Mouse (Mus musculus): Measurements from ENCODE around the gene 0610010F05Rik. TPM values are rescaled to one million over a fixed set of nuclear protein-coding genes. Genes with fewer than 3 reads are reported as not detected.
A peak's percentile ranks its signal among the peaks of the same experiment; 100 is the strongest.
"Not testable (repeated sequence)": the region's sequence is repeated elsewhere in the genome, so short reads cannot be mapped to it uniquely, and the experiment has no call there.

Gene 0610010F05Rik
- polyA plus RNA-seq, 1 experiment: 20.5 TPM

GRCm38 (mm10) chr11:23647431-23647830 is 14.0 kb upstream of the 0610010F05Rik start:
- no peaks in the 10 kb centered on the region for H3K4me1 ChIP-seq (ENCODE audit: control insufficient read depth, insufficient read depth, insufficient read length, low read length)
- H3K4me3 ChIP-seq (ENCODE audit: insufficient read depth, low read depth, low read length): no peak overlapping the region
- H3K27ac ChIP-seq (replicated peaks; ENCODE audit: low read depth, low read length): no peak overlapping the region

GRCm38 (mm10) chr11:23634573-23634972 is 1.1 kb upstream of the 0610010F05Rik start:
- Histone ChIP-seq H3K4me3 (ENCODE audit: insufficient read depth, low read depth, low read length) (no peak overlapping the region), H3K27ac (replicated peaks; ENCODE audit: low read depth, low read length) (no peak overlapping the region), H3K4me1 (ENCODE audit: control insufficient read depth, insufficient read depth, insufficient read length, low read length) (no peaks in the 10 kb centered on the region)

GRCm38 (mm10) chr11:23633879-23634215 is 408 bp upstream of the 0610010F05Rik start:
- Histone ChIP-seq H3K4me3 (ENCODE audit: insufficient read depth, low read depth, low read length) (peak overlapping the region; percentile 39), H3K27ac (replicated peaks; ENCODE audit: low read depth, low read length) (no peak overlapping the region)

GRCm38 (mm10) chr11:23630664-23631063 is 2.8 kb downstream of the 0610010F05Rik start:
- Histone ChIP-seq H3K4me3 (ENCODE audit: insufficient read depth, low read depth, low read length) (no peak overlapping the region), H3K27ac (replicated peaks; ENCODE audit: low read depth, low read length) (no peak overlapping the region), H3K4me1 (ENCODE audit: control insufficient read depth, insufficient read depth, insufficient read length, low read length) (no peaks in the 10 kb centered on the region)

More at GRCm38 (mm10) chr11:23633879-23634215, 408 bp upstream of the 0610010F05Rik start:
- H3K4me1 ChIP-seq (ENCODE audit: control insufficient read depth, insufficient read depth, insufficient read length, low read length): no peaks in the 10 kb centered on the region

- H3K4me3 ChIP-seq (ENCODE audit: insufficient read depth, low read depth, low read length): no peak overlapping the region
- no peak overlapping the region for H3K27ac ChIP-seq (replicated peaks; ENCODE audit: low read depth, low read length)
- H3K4me1 ChIP-seq (ENCODE audit: control insufficient read depth, insufficient read depth, insufficient read length, low read length): no peaks in the 10 kb centered on the region
Measured at GRCm38 (mm10) chr11:23618995-23619394, 14.4 kb downstream of the 0610010F05Rik start.

GRCm38 (mm10) chr11:23614546-23614945 is 18.9 kb downstream of the 0610010F05Rik start:
- Histone ChIP-seq H3K4me3 (ENCODE audit: insufficient read depth, low read depth, low read length) (no peak overlapping the region), H3K27ac (replicated peaks; ENCODE audit: low read depth, low read length) (no peak overlapping the region), H3K4me1 (ENCODE audit: control insufficient read depth, insufficient read depth, insufficient read length, low read length) (no peaks in the 10 kb centered on the region)

GRCm38 (mm10) chr11:23607291-23607690 is 26.1 kb downstream of the 0610010F05Rik start:
- not testable (repeated sequence) for H3K27ac ChIP-seq (replicated peaks; ENCODE audit: low read depth, low read length); H3K4me3 ChIP-seq (ENCODE audit: insufficient read depth, low read depth, low read length); H3K4me1 ChIP-seq (ENCODE audit: control insufficient read depth, insufficient read depth, insufficient read length, low read length)

- Histone ChIP-seq H3K4me1 (ENCODE audit: control insufficient read depth, insufficient read depth, insufficient read length, low read length) (no peaks in the 10 kb centered on the region), H3K4me3 (ENCODE audit: insufficient read depth, low read depth, low read length) (no peak overlapping the region), H3K27ac (replicated peaks; ENCODE audit: low read depth, low read length) (no peak overlapping the region)
Measured at GRCm38 (mm10) chr11:23570130-23570529, 63.3 kb downstream of the 0610010F05Rik start.

GRCm38 (mm10) chr11:23565761-23566160 is 67.7 kb downstream of the 0610010F05Rik start:
- Histone ChIP-seq H3K4me3 (ENCODE audit: insufficient read depth, low read depth, low read length) (no peak overlapping the region), H3K27ac (replicated peaks; ENCODE audit: low read depth, low read length) (no peak overlapping the region), H3K4me1 (ENCODE audit: control insufficient read depth, insufficient read depth, insufficient read length, low read length) (no peaks in the 10 kb centered on the region)

GRCm38 (mm10) chr11:23557039-23557630 is 76.3 kb downstream of the 0610010F05Rik start:
- no peak overlapping the region for H3K27ac ChIP-seq (replicated peaks; ENCODE audit: low read depth, low read length)
- H3K4me1 ChIP-seq (ENCODE audit: control insufficient read depth, insufficient read depth, insufficient read length, low read length): no peaks in the 10 kb centered on the region
- H3K4me3 ChIP-seq (ENCODE audit: insufficient read depth, low read depth, low read length): no peak overlapping the region

GRCm38 (mm10) chr11:23537446-23537845 is 96.0 kb downstream of the 0610010F05Rik start:
- Histone ChIP-seq H3K4me1 (ENCODE audit: control insufficient read depth, insufficient read depth, insufficient read length, low read length) (no peaks in the 10 kb centered on the region), H3K27ac (replicated peaks; ENCODE audit: low read depth, low read length) (no peak overlapping the region), H3K4me3 (ENCODE audit: insufficient read depth, low read depth, low read length) (no peak overlapping the region)

- Histone ChIP-seq H3K4me1 (ENCODE audit: control insufficient read depth, insufficient read depth, insufficient read length, low read length) (no peaks in the 10 kb centered on the region), H3K4me3 (ENCODE audit: insufficient read depth, low read depth, low read length) (no peak within 1 kb of the TSS), H3K27ac (replicated peaks; ENCODE audit: low read depth, low read length) (no peak within 1 kb of the TSS)
Measured at GRCm38 (mm10) chr11:23520473-23521205, 112.8 kb downstream of the 0610010F05Rik start, which contains the start of gene 1700093K21Rik. Gene 1700093K21Rik, minus strand, starts transcription at chr11:23521155.

- no peak overlapping the region for H3K27ac ChIP-seq (replicated peaks; ENCODE audit: low read depth, low read length)
- no peaks in the 10 kb centered on the region for H3K4me1 ChIP-seq (ENCODE audit: control insufficient read depth, insufficient read depth, insufficient read length, low read length)
- no peak overlapping the region for H3K4me3 ChIP-seq (ENCODE audit: insufficient read depth, low read depth, low read length)
Measured at GRCm38 (mm10) chr11:23518981-23519380, 114.5 kb downstream of the 0610010F05Rik start.

GRCm38 (mm10) chr11:23515315-23515714 is 118.1 kb downstream of the 0610010F05Rik start:
- no peak overlapping the region for H3K4me3 ChIP-seq (ENCODE audit: insufficient read depth, low read depth, low read length)
- H3K27ac ChIP-seq (replicated peaks; ENCODE audit: low read depth, low read length): no peak overlapping the region
- no peaks in the 10 kb centered on the region for H3K4me1 ChIP-seq (ENCODE audit: control insufficient read depth, insufficient read depth, insufficient read length, low read length)

Measured in brown adipose tissue, adult 24 weeks (tissue).